7 mouse cellular contexts compared by ENCODE assay signal in genomic region chr9:110408099-110408773, GRCm38 (mm10). TPM values are rescaled to one million over a fixed set of nuclear protein-coding genes. Genes with fewer than 3 reads are reported as not detected.
DNase-seq lines count a peak whose midpoint lies in the region; ATAC-seq and TF ChIP-seq lines count a peak whose summit lies in the region.

Gene Ptpn23 (minus strand): TSS chr9:110408213.

- under 1% methylated on average over 39 of the region's 39 CpGs for WGBS in embryonic facial prominence, embryonic 10.5 days
- WGBS in intestine, postnatal 0 days = under 1% methylated on average over 39 of the region's 39 CpGs
- WGBS in midbrain, embryonic 12.5 days = under 1% methylated on average over 38 of the region's 39 CpGs
- WGBS in small intestine, adult 2 months = under 1% methylated on average over 39 of the region's 39 CpGs

- peak within 1 kb of the TSS; percentile 90 for H3K27ac ChIP-seq in embryonic facial prominence, embryonic 10.5 days (replicated peaks)
- peak within 1 kb of the TSS; percentile 69 for H3K27ac ChIP-seq in intestine, postnatal 0 days (ENCODE audit: low read depth, low read length)
- peak within 1 kb of the TSS; percentile 81 for H3K27ac ChIP-seq in midbrain, embryonic 12.5 days (replicated peaks)
- H3K27ac ChIP-seq in small intestine, adult 2 months (ENCODE audit: insufficient read depth, low read depth, low read length) = peak within 1 kb of the TSS; percentile 49

- peak within 1 kb of the TSS; percentile 81 for H3K4me2 ChIP-seq in intestine, postnatal 0 days (replicated peaks; ENCODE audit: low read depth)
- peak within 1 kb of the TSS; percentile 90 for H3K4me2 ChIP-seq in midbrain, embryonic 12.5 days (replicated peaks)

- peaks cover 24% of the 10 kb centered on the region for H3K4me1 ChIP-seq in embryonic facial prominence, embryonic 10.5 days
- H3K4me1 ChIP-seq in intestine, postnatal 0 days (replicated peaks; ENCODE audit: control insufficient read depth, insufficient read depth, low read length) = no peaks in the 10 kb centered on the region
- H3K4me1 ChIP-seq in midbrain, embryonic 12.5 days = peaks cover 20% of the 10 kb centered on the region
- peaks cover 4% of the 10 kb centered on the region for H3K4me1 ChIP-seq in small intestine, adult 2 months (ENCODE audit: control insufficient read depth, insufficient read depth, insufficient read length, low read length)

- H3K36me3 ChIP-seq in embryonic facial prominence, embryonic 10.5 days (replicated peaks) = peaks cover 21% of the 10 kb centered on the region
- H3K36me3 ChIP-seq in intestine, postnatal 0 days (ENCODE audit: control insufficient read depth, insufficient read depth) = no peaks in the 10 kb centered on the region
- H3K36me3 ChIP-seq in midbrain, embryonic 12.5 days = 0 out of 2 replicates have a peak, but pooled peaks cover 3% of the 10 kb centered on the region
- 0 out of 2 replicates have a peak, but pooled peaks cover 2% of the 10 kb centered on the region for H3K36me3 ChIP-seq in small intestine, adult 2 months (ENCODE audit: control insufficient read depth, insufficient read depth, low read length)

- H3K4me3 ChIP-seq in embryonic facial prominence, embryonic 10.5 days = peak within 1 kb of the TSS; percentile 88
- H3K4me3 ChIP-seq in intestine, postnatal 0 days (ENCODE audit: low read depth, low read length) = peak within 1 kb of the TSS; percentile 93
- H3K4me3 ChIP-seq in midbrain, embryonic 12.5 days = peak within 1 kb of the TSS; percentile 58
- H3K4me3 ChIP-seq in small intestine, adult 2 months (ENCODE audit: low read depth, low read length) = peak within 1 kb of the TSS; percentile 74

- peak; percentile 95 for ATAC-seq in intestine, postnatal 0 days
- peak; percentile 94 for ATAC-seq in midbrain, embryonic 12.5 days (ENCODE audit: low FRiP score, low read depth)

- H3K9me3 ChIP-seq in embryonic facial prominence, embryonic 10.5 days = no peaks in the 10 kb centered on the region
- no peaks in the 10 kb centered on the region for H3K9me3 ChIP-seq in intestine, postnatal 0 days (ENCODE audit: control insufficient read depth)
- no peaks in the 10 kb centered on the region for H3K9me3 ChIP-seq in midbrain, embryonic 12.5 days

- TF ChIP-seq POLR2A in small intestine, adult 2 months (IDR thresholded peaks at IDR 0.05; ENCODE audit: low read depth, low read length) = no peak; the same call in 1 of the 2 replicates

- no peaks in the 10 kb centered on the region for H3K27me3 ChIP-seq in embryonic facial prominence, embryonic 10.5 days (replicated peaks; ENCODE audit: low read depth, poor library complexity, severe bottlenecking)
- no peaks in the 10 kb centered on the region for H3K27me3 ChIP-seq in intestine, postnatal 0 days (replicated peaks; ENCODE audit: control insufficient read depth, insufficient read depth, low read length)
- no peaks in the 10 kb centered on the region for H3K27me3 ChIP-seq in midbrain, embryonic 12.5 days
- no peaks in the 10 kb centered on the region for H3K27me3 ChIP-seq in small intestine, adult 2 months (ENCODE audit: control insufficient read depth, insufficient read depth, low read length)

- intact Hi-C loops in left cerebral cortex, postnatal 4 days (cut with DNase I) = no loop called here

- DNase-seq in adrenal gland, postnatal 10 days = peak; percentile 98
- peak; percentile 99 for DNase-seq in embryonic facial prominence, embryonic 10.5 days (ENCODE audit: low spot score)
- DNase-seq in gonadal fat pad, adult 2 months (ENCODE audit: low read depth) = peak; percentile 58
- DNase-seq in left cerebral cortex, postnatal 4 days = peak; percentile 98

- TF ChIP-seq CTCF in intestine, postnatal 0 days (IDR thresholded peaks at IDR 0.05; ENCODE audit: low read depth) = no peak
- TF ChIP-seq CTCF in small intestine, adult 2 months (IDR thresholded peaks at IDR 0.05; ENCODE audit: extremely low read depth, insufficient read length, insufficient replicate concordance, low read depth, low read length) = no peak

- H3K9ac ChIP-seq in intestine, postnatal 0 days (ENCODE audit: low read depth, low read length) = peak within 1 kb of the TSS; percentile 85
- peak within 1 kb of the TSS; percentile 89 for H3K9ac ChIP-seq in midbrain, embryonic 12.5 days (replicated peaks)

RNA-seq across cellular contexts. Expression of gene Ptpn23, which starts in this region (rescaled TPM):
- 10 to 100 TPM; 33.4 to 38.8 TPM for total RNA-seq in adrenal gland, postnatal 10 days (2021)
- polyA plus RNA-seq in embryonic facial prominence, embryonic 10.5 days (2016; fragmentation: Nextera tagmentation; extraction: Ambion mirVana) = 15.1 and 15.5 TPM in 2 replicates
- 15.0 and 24.1 TPM in 2 replicates for polyA plus RNA-seq in gonadal fat pad, adult 2 months (2012; rRNA removed)
- 10.0 and 10.8 TPM in 2 replicates for polyA plus RNA-seq in intestine, postnatal 0 days (2015; fragmentation: Nextera tagmentation; extraction: Ambion mirVana)
- total RNA-seq in left cerebral cortex, postnatal 4 days (2021) = 10 to 100 TPM; 66.7 to 73.3 TPM
- polyA plus RNA-seq in midbrain, embryonic 12.5 days (2016; fragmentation: Nextera tagmentation; extraction: Ambion mirVana) = 18.2 and 21.5 TPM in 2 replicates
- 23.4 and 34.4 TPM in 2 replicates for polyA plus RNA-seq in small intestine, adult 2 months (2012; rRNA removed)

Comparison
In these comparisons a context has a peak if more than half of its experiments do, and no peak if none do; other contexts are left out.
1. Peak in every context shown above with its lines: DNase-seq, ATAC-seq, H3K4me3 ChIP-seq and H3K27ac ChIP-seq.